Mouse (Mus musculus): ENCODE results near the gene Olfr199. TPM values are rescaled to one million over a fixed set of nuclear protein-coding genes. Genes with fewer than 3 reads are reported as not detected.
"Not testable (repeated sequence)": the region's sequence is repeated elsewhere in the genome, so short reads cannot be mapped to it uniquely, and the experiment has no call there.

Olfr199 gene
- polyA plus RNA-seq (2016; fragmentation: Nextera tagmentation; extraction: Ambion mirVana) = not detected in 2 replicates

GRCm38 (mm10) chr16:59219667-59220066, at the start of gene Olfr199:
Gene Olfr199, minus strand, starts transcription at chr16:59219767.
- not testable (repeated sequence) for H3K4me2 ChIP-seq (replicated peaks); H3K27ac ChIP-seq; H3K4me3 ChIP-seq; H3K9me3 ChIP-seq; H3K36me3 ChIP-seq; ATAC-seq (ENCODE audit: insufficient number of reproducible peaks, insufficient read depth, low FRiP score, low TSS enrichment); H3K4me1 ChIP-seq; H3K9ac ChIP-seq; H3K27me3 ChIP-seq
- 77% methylated on average over 1 of the region's 1 CpGs for WGBS

GRCm38 (mm10) chr16:59269097-59269496, 49.5 kb upstream of the Olfr199 start:
- not testable (repeated sequence) for ATAC-seq (ENCODE audit: insufficient number of reproducible peaks, insufficient read depth, low FRiP score, low TSS enrichment); H3K27me3 ChIP-seq
- 73% methylated on average over 4 of the region's 4 CpGs for WGBS

DNA sequence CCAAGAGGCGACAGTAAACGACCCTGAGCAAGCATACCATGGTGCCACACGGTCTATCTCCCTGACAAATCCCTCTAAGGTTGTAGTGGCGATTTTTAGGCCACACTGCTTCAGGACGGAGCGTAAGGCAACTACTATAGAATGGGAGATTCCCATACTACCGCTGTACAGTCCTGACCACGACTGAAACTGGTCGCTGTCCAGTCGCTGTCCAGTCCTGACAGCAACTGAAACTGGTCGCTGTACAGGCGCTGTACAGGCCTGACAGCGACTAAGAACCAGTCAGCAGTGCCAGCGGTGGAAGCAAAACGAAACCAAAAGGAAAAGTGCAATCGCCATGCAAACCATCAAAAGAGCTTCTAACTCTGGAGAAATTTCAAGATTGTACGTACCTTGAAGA, 30.1 kb upstream of the Olfr199 start:
- no peak overlapping the region for H3K4me3 ChIP-seq
- WGBS = 88% methylated on average over 17 of the region's 17 CpGs
- H3K36me3 ChIP-seq = no peaks in the 10 kb centered on the region
- no peak overlapping the region for H3K9ac ChIP-seq
- ATAC-seq (ENCODE audit: insufficient number of reproducible peaks, insufficient read depth, low FRiP score, low TSS enrichment) = no peak
- no peaks in the 10 kb centered on the region for H3K27me3 ChIP-seq
- H3K27ac ChIP-seq = no peak overlapping the region
- no peak overlapping the region for H3K4me2 ChIP-seq (replicated peaks)
- no peaks in the 10 kb centered on the region for H3K4me1 ChIP-seq
- no peaks in the 10 kb centered on the region for H3K9me3 ChIP-seq

More at GRCm38 (mm10) chr16:59269097-59269496, 49.5 kb upstream of the Olfr199 start:
- not testable (repeated sequence) for H3K4me1 ChIP-seq; H3K4me3 ChIP-seq; H3K9ac ChIP-seq; H3K36me3 ChIP-seq; H3K27ac ChIP-seq; H3K4me2 ChIP-seq (replicated peaks); H3K9me3 ChIP-seq

DNA sequence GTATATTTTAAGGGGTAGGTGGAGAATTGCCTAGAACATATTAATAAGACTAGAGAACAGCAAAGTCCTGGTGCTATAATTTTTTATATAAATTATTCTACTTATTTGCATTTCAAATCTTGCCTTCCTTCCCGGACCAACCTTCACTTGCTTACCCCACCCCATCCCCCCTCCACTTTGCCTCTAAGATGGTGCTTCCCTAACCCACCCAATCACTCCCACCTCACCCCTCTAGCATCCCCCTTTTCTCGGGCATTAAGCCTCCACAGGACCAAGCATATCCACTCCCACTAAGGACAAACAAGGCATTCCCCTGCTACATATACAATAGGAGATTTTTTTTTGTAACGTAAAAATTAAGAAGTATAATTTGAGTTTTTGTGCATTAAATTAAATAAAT, 1.7 kb downstream of the Olfr199 start:
- H3K9me3 ChIP-seq; H3K36me3 ChIP-seq; H3K4me3 ChIP-seq; H3K9ac ChIP-seq; ATAC-seq (ENCODE audit: insufficient number of reproducible peaks, insufficient read depth, low FRiP score, low TSS enrichment); H3K4me1 ChIP-seq; H3K27me3 ChIP-seq; H3K4me2 ChIP-seq (replicated peaks); H3K27ac ChIP-seq: not testable (repeated sequence)
- 72% methylated on average over 3 of the region's 3 CpGs for WGBS

DNA sequence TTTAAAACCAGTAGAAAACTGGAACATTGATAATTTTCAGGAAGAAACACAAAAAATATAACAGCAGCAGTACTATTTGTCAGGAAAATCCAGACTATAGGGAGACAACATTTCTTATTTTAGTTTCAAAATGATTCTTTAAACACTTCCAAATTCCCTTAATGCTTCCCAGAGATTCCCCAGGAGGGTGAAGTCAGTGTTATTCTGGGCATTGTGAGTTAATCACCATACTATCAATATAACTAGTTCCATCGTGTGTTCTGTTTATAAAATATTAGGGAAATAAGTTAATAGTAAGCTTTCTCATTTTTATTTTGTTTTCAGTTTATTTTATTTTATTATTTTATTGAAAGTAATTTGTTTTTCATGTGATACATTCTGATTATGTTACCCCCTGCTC, 16.1 kb downstream of the Olfr199 start, which contains the start of gene Olfr198:
TSS of gene Olfr198 (minus strand) at position 101 of the 400 bp plus-strand sequence.
- not testable (repeated sequence) for H3K27ac ChIP-seq; H3K9me3 ChIP-seq; H3K4me3 ChIP-seq; H3K27me3 ChIP-seq; H3K4me1 ChIP-seq; H3K36me3 ChIP-seq; ATAC-seq (ENCODE audit: insufficient number of reproducible peaks, insufficient read depth, low FRiP score, low TSS enrichment); H3K9ac ChIP-seq; H3K4me2 ChIP-seq (replicated peaks)
- WGBS = 55% methylated on average over 1 of the region's 1 CpGs

DNA sequence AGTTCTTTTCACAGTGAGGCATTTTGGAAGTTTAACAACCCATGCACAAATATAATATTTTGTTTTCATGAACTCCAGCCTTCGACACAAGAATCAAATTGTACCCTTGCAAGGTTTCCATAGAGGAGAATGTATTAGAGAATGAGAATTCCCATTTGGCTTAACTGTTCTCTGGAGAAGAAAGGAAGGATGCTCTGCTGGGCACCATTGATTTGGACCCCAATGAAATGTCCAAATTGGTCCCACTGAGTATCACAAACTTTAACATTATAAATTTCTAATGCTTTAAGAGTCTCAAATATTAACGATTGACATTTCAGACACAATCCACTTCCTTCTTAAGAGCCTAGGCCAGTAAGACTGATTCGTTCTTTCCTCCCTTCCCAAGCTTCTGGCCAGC, 49.2 kb downstream of the Olfr199 start, which contains the start of gene Olfr196:
TSS of gene Olfr196 (minus strand) at position 101 of the 400 bp plus-strand sequence.
- no peaks in the 10 kb centered on the region for H3K36me3 ChIP-seq

More for the DNA sequence above, 49.2 kb downstream of the Olfr199 start, which contains the start of gene Olfr196:
- Histone ChIP-seq H3K4me1 (no peaks in the 10 kb centered on the region), H3K27ac (no peak within 1 kb of the TSS), H3K27me3 (no peaks in the 10 kb centered on the region), H3K9me3 (no peaks in the 10 kb centered on the region), H3K9ac (no peak within 1 kb of the TSS), H3K4me2 (replicated peaks) (no peak within 1 kb of the TSS), H3K4me3 (no peak within 1 kb of the TSS)
- 78% methylated on average over 3 of the region's 3 CpGs for WGBS
- ATAC-seq (ENCODE audit: insufficient number of reproducible peaks, insufficient read depth, low FRiP score, low TSS enrichment) = no peak

Other genes starting within 250 kb of the Olfr199 start
- not detected in 2 replicates for gene Olfr183, start 224.4 kb downstream of the Olfr199 start, polyA plus RNA-seq (2016; fragmentation: Nextera tagmentation; extraction: Ambion mirVana)
- gene Olfr186, start 189.5 kb downstream of the Olfr199 start, polyA plus RNA-seq (2016; fragmentation: Nextera tagmentation; extraction: Ambion mirVana) = not detected in 2 replicates
- gene Olfr187, start 180.0 kb downstream of the Olfr199 start, polyA plus RNA-seq (2016; fragmentation: Nextera tagmentation; extraction: Ambion mirVana) = not detected in 2 replicates
- not detected in 2 replicates for gene Olfr190, start 141.8 kb downstream of the Olfr199 start, polyA plus RNA-seq (2016; fragmentation: Nextera tagmentation; extraction: Ambion mirVana)
- gene Olfr191, start 129.9 kb downstream of the Olfr199 start, polyA plus RNA-seq (2016; fragmentation: Nextera tagmentation; extraction: Ambion mirVana) = not detected in 2 replicates
- not detected in 2 replicates for gene Olfr193, start 107.9 kb downstream of the Olfr199 start, polyA plus RNA-seq (2016; fragmentation: Nextera tagmentation; extraction: Ambion mirVana)
- not detected in 2 replicates for gene Olfr194, start 98.7 kb downstream of the Olfr199 start, polyA plus RNA-seq (2016; fragmentation: Nextera tagmentation; extraction: Ambion mirVana)
- not detected in 2 replicates for gene Olfr195, start 72.7 kb downstream of the Olfr199 start, polyA plus RNA-seq (2016; fragmentation: Nextera tagmentation; extraction: Ambion mirVana)
- not detected in 2 replicates for gene Olfr196, start 49.3 kb downstream of the Olfr199 start, polyA plus RNA-seq (2016; fragmentation: Nextera tagmentation; extraction: Ambion mirVana)
- gene Olfr198, start 16.2 kb downstream of the Olfr199 start, polyA plus RNA-seq (2016; fragmentation: Nextera tagmentation; extraction: Ambion mirVana) = not detected in 2 replicates
- not detected in 2 replicates for gene Olfr201, start 52.9 kb upstream of the Olfr199 start, polyA plus RNA-seq (2016; fragmentation: Nextera tagmentation; extraction: Ambion mirVana)
- gene Olfr202, start 67.0 kb upstream of the Olfr199 start, polyA plus RNA-seq (2016; fragmentation: Nextera tagmentation; extraction: Ambion mirVana) = not detected in 2 replicates
- not detected in 2 replicates for gene Olfr203, start 79.1 kb upstream of the Olfr199 start, polyA plus RNA-seq (2016; fragmentation: Nextera tagmentation; extraction: Ambion mirVana)
- not detected in 2 replicates for gene Olfr204, start 98.5 kb upstream of the Olfr199 start, polyA plus RNA-seq (2016; fragmentation: Nextera tagmentation; extraction: Ambion mirVana)
- gene Olfr205, start 111.4 kb upstream of the Olfr199 start, polyA plus RNA-seq (2016; fragmentation: Nextera tagmentation; extraction: Ambion mirVana) = not detected in 2 replicates
- gene Olfr206, start 129.5 kb upstream of the Olfr199 start, polyA plus RNA-seq (2016; fragmentation: Nextera tagmentation; extraction: Ambion mirVana) = not detected in 2 replicates
- gene Olfr209, start 144.2 kb upstream of the Olfr199 start, polyA plus RNA-seq (2016; fragmentation: Nextera tagmentation; extraction: Ambion mirVana) = not detected in 2 replicates
- 0.12 TPM in 1 of 2 replicates, not detected in the other for gene Gabrr3, start 187.6 kb upstream of the Olfr199 start, polyA plus RNA-seq (2016; fragmentation: Nextera tagmentation; extraction: Ambion mirVana)

Data from embryonic facial prominence, embryonic 12.5 days (tissue).